ENCODE assay signal across 16 mouse cellular contexts in the genomic region with DNA sequence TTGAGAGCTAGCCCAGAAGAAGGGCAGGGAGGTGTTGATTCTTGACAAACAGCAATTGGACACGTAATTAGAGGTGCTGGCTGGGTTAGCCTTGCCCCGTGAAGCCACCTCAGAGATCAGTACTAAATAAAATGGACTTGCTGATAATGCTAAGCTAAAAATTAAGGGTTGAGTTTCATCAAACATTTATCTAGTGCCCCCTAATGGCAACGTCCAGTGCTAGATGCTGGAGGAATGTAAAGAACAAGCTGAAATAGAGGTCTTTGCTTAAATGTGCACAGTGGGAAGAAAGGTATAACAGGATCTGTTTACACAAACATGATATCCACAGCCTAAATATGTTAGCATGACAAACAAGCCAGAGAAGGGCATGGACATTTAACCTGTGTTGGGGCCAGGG.
DNase-seq lines count a peak whose midpoint lies in the region; ATAC-seq lines count a peak whose summit lies in the region.
"Had no signal": no experiment of that assay in that cellular context is flagged by ENCODE, and none has a peak within 500 bp of the region (broad histone marks: within the 10 kb centered on the region; RNA-seq: fewer than 3 reads in every experiment).

No protein-coding gene starts in this region.

- 27% methylated on average over 3 of the region's 3 CpGs for WGBS in hindbrain, embryonic 14.5 days
- WGBS in hindbrain, embryonic 16.5 days, result 26% methylated on average over 3 of the region's 3 CpGs
- 30% methylated on average over 3 of the region's 3 CpGs for WGBS in midbrain, embryonic 11.5 days
- 25% methylated on average over 3 of the region's 3 CpGs for WGBS in midbrain, embryonic 13.5 days

- no peak overlapping the region for H3K9ac ChIP-seq in hindbrain, embryonic 14.5 days
- no peak overlapping the region for H3K9ac ChIP-seq in hindbrain, embryonic 16.5 days (ENCODE audit: low read depth, low read length)
- H3K9ac ChIP-seq in midbrain, embryonic 11.5 days (ENCODE audit: low read length), result no peak overlapping the region
- no peak overlapping the region for H3K9ac ChIP-seq in midbrain, embryonic 13.5 days (replicated peaks)
- H3K9ac ChIP-seq: liver, embryonic 13.5 days; neural tube, embryonic 12.5 days; stomach, embryonic 15.5 days had no signal

- H3K9me3 ChIP-seq in hindbrain, embryonic 14.5 days (ENCODE audit: control insufficient read depth, low read length), result no peaks in the 10 kb centered on the region
- no peaks in the 10 kb centered on the region for H3K9me3 ChIP-seq in hindbrain, embryonic 16.5 days (ENCODE audit: control insufficient read depth, low read length)
- no peaks in the 10 kb centered on the region for H3K9me3 ChIP-seq in midbrain, embryonic 11.5 days (ENCODE audit: control insufficient read depth, low read length)
- H3K9me3 ChIP-seq in midbrain, embryonic 13.5 days, result no peaks in the 10 kb centered on the region
- H3K9me3 ChIP-seq: liver, embryonic 13.5 days; neural tube, embryonic 12.5 days; stomach, embryonic 15.5 days had no signal

- no peak overlapping the region for H3K27ac ChIP-seq in hindbrain, embryonic 14.5 days
- H3K27ac ChIP-seq in hindbrain, embryonic 16.5 days (ENCODE audit: low read depth, low read length), result no peak overlapping the region
- H3K27ac ChIP-seq in midbrain, embryonic 11.5 days (ENCODE audit: low read depth, low read length), result no peak overlapping the region
- no peak overlapping the region for H3K27ac ChIP-seq in midbrain, embryonic 13.5 days
- H3K27ac ChIP-seq: gastrocnemius, adult 2 months; liver, embryonic 13.5 days; neural tube, embryonic 12.5 days; stomach, embryonic 15.5 days had no signal

- no peak overlapping the region for H3K4me2 ChIP-seq in hindbrain, embryonic 14.5 days (replicated peaks)
- no peak overlapping the region for H3K4me2 ChIP-seq in hindbrain, embryonic 16.5 days (ENCODE audit: low read length)
- H3K4me2 ChIP-seq in midbrain, embryonic 11.5 days, result no peak overlapping the region
- H3K4me2 ChIP-seq in midbrain, embryonic 13.5 days (replicated peaks), result no peak overlapping the region
- H3K4me2 ChIP-seq: liver, embryonic 13.5 days; neural tube, embryonic 12.5 days; stomach, embryonic 15.5 days had no signal

- no peak for ATAC-seq in hindbrain, embryonic 14.5 days (ENCODE audit: low FRiP score)
- ATAC-seq in hindbrain, embryonic 16.5 days, result no peak
- ATAC-seq in midbrain, embryonic 11.5 days (ENCODE audit: low FRiP score), result 0 out of 2 replicates have a peak, but pooled peaks have one; percentile 16
- ATAC-seq in midbrain, embryonic 13.5 days, result no peak
- ATAC-seq: intestine, embryonic 16.5 days had no signal

- no peak overlapping the region for H3K4me3 ChIP-seq in hindbrain, embryonic 14.5 days (replicated peaks; ENCODE audit: low read length)
- H3K4me3 ChIP-seq in hindbrain, embryonic 16.5 days (ENCODE audit: low read length), result no peak overlapping the region
- no peak overlapping the region for H3K4me3 ChIP-seq in midbrain, embryonic 11.5 days (ENCODE audit: low read depth, low read length)
- H3K4me3 ChIP-seq in midbrain, embryonic 13.5 days (replicated peaks), result no peak overlapping the region
- H3K4me3 ChIP-seq: gastrocnemius, adult 2 months; liver, embryonic 13.5 days; neural tube, embryonic 12.5 days; stomach, embryonic 15.5 days had no signal

- H3K27me3 ChIP-seq in hindbrain, embryonic 14.5 days (ENCODE audit: control insufficient read depth, insufficient read depth, low read length), result no peaks in the 10 kb centered on the region
- no peaks in the 10 kb centered on the region for H3K27me3 ChIP-seq in hindbrain, embryonic 16.5 days (replicated peaks; ENCODE audit: control insufficient read depth, insufficient read depth, low read length)
- H3K27me3 ChIP-seq in midbrain, embryonic 11.5 days (ENCODE audit: control insufficient read depth, insufficient read depth, low read length), result no peaks in the 10 kb centered on the region
- no peaks in the 10 kb centered on the region for H3K27me3 ChIP-seq in midbrain, embryonic 13.5 days
- H3K27me3 ChIP-seq: liver, embryonic 13.5 days; neural tube, embryonic 12.5 days; stomach, embryonic 15.5 days had no signal

- H3K4me1 ChIP-seq in hindbrain, embryonic 14.5 days (replicated peaks; ENCODE audit: control insufficient read depth, insufficient read depth, low read length), result no peaks in the 10 kb centered on the region
- no peaks in the 10 kb centered on the region; the same call in 1 of the 2 replicates for H3K4me1 ChIP-seq in hindbrain, embryonic 16.5 days (ENCODE audit: control insufficient read depth, insufficient read depth, low read depth, low read length)
- no peaks in the 10 kb centered on the region; the same call in 1 of the 2 replicates for H3K4me1 ChIP-seq in midbrain, embryonic 11.5 days (ENCODE audit: control insufficient read depth, insufficient read depth, low read length)
- H3K4me1 ChIP-seq in midbrain, embryonic 13.5 days (replicated peaks), result peaks cover 8% of the 10 kb centered on the region; the same call in 1 of the 2 replicates
- H3K4me1 ChIP-seq: liver, embryonic 13.5 days; neural tube, embryonic 12.5 days; stomach, embryonic 15.5 days had no signal

- H3K36me3 ChIP-seq in hindbrain, embryonic 14.5 days (replicated peaks; ENCODE audit: control insufficient read depth, insufficient read depth), result no peaks in the 10 kb centered on the region
- no peaks in the 10 kb centered on the region for H3K36me3 ChIP-seq in hindbrain, embryonic 16.5 days (ENCODE audit: control insufficient read depth, insufficient read depth, low read length)
- H3K36me3 ChIP-seq in midbrain, embryonic 11.5 days (ENCODE audit: control insufficient read depth, insufficient read depth, low read length), result no peaks in the 10 kb centered on the region
- no peaks in the 10 kb centered on the region for H3K36me3 ChIP-seq in midbrain, embryonic 13.5 days
- H3K36me3 ChIP-seq: liver, embryonic 13.5 days; neural tube, embryonic 12.5 days; stomach, embryonic 15.5 days had no signal

- peak; percentile 67 for DNase-seq in hindbrain, embryonic 14.5 days (ENCODE audit: low spot score)
- no peak for DNase-seq in midbrain, embryonic 11.5 days (ENCODE audit: low spot score, missing footprints)
- peak; percentile 49 for DNase-seq in brain, adult 2 months (ENCODE audit: low read depth, low spot score)
- DNase-seq in retina, postnatal 7 days (ENCODE audit: low read depth, low spot score), result peak; percentile 2
- DNase-seq in right cerebral cortex, postnatal 36 days (ENCODE audit: low spot score in 2 of 2), result no peak
- DNase-seq in Muller cell, postnatal 12 days (ENCODE audit: inconsistent ontology term), result no peak
- DNase-seq: adrenal gland, postnatal 10 days; cerebellum, adult 11 months; gastrocnemius, adult 2 months; liver, embryonic 13.5 days; right cerebral cortex, postnatal 4 days had no signal

Comparison
In these comparisons a context has a peak if more than half of its experiments do, and no peak if none do; other contexts are left out.
1. DNase-seq: peak in hindbrain, embryonic 14.5 days (single experiment), brain, adult 2 months (single experiment) and retina, postnatal 7 days (single experiment); none in midbrain, embryonic 11.5 days (single experiment), right cerebral cortex, postnatal 36 days (0 of 2) and Muller cell, postnatal 12 days (single experiment).